Mouse (Mus musculus): ENCODE data around the gene Mansc4.

GRCm38 (mm10) chr6:147051666-147052065 is 35.2 kb downstream of the Mansc4 start:
- TF ChIP-seq POLR2AphosphoS2 (IDR thresholded peaks at IDR 0.05; ENCODE audit: insufficient read length, low read depth) (no peak), POLR2A (IDR thresholded peaks at IDR 0.05; ENCODE audit: insufficient read length, low read depth) (no peak), TCF12 (IDR thresholded peaks at IDR 0.05; ENCODE audit: insufficient read depth, poor library complexity, severe bottlenecking) (no peak), SRF (IDR thresholded peaks at IDR 0.05; ENCODE audit: control insufficient read depth, insufficient read length, low read depth) (no peak), MYOD1 (IDR thresholded peaks at IDR 0.05; ENCODE audit: control insufficient read depth in 1 of 3, insufficient read length in 2 of 3, low read depth in 2 of 3) (no peak), E2F4 (IDR thresholded peaks at IDR 0.05; ENCODE audit: insufficient read depth) (no peak), MYOG (IDR thresholded peaks at IDR 0.05; ENCODE audit: control insufficient read depth in 1 of 3, insufficient read depth in 1 of 3, insufficient read length in 2 of 3, low read depth in 2 of 3) (no peak)

All from myocyte (in vitro differentiated cells).